Mouse (Mus musculus) liver, embryonic 18 days (tissue): Measurements from ENCODE around the gene Tspan5. TPM values are rescaled to one million over a fixed set of nuclear protein-coding genes. Genes with fewer than 3 reads are reported as not detected.

ENCODE experiments used
- polyA plus RNA-seq: library from polyadenylated mRNA; depleted of rRNA; stranded (reverse); fragments of >200 nt; gene quantifications from 2 replicates; pipeline ENCODE4 v1.2.3, GENCODE M21; 2012; rRNA removed

Gene Tspan5
- 2.5 and 2.7 TPM in 2 replicates for polyA plus RNA-seq

GRCm38 (mm10) chr3:138741649-138742565, at the start of gene Tspan5:
Gene Tspan5 (plus strand): TSS chr3:138742195.

Other genes with a start within 250 kb of the Tspan5 start
- gene Eif4e, start 216.0 kb upstream of the Tspan5 start, polyA plus RNA-seq: 48.1 and 52.3 TPM in 2 replicates